In the genomic region with DNA sequence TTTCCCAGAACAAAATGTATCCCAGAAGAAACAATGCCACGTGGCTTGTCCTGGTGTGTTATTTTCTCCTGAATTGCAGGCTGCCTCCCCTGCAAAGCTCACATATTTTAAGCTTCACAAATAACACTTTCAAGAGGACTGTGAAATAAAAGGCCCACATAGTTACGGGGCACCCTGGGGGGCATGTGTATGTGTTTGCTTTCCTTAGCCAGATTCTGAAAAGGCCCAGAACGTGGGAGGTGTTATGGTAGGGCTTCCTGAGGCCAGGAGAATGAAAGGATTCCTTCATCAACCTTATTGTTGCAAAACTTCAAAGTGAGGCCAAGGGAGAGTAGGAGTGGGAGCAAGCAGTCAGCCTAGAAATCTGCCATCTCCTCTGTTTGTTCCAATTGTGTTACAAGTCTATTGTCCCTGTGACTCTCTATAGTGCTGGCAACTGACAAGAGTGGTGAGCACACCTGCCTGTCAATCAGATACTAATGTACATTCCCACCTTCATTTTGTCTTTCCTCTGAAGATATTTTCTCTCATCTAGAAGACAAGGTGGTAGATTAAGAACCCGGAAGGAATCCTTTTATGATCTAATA, we compare ENCODE assay signal across 14 mouse cellular contexts.
DNase-seq lines count a peak whose midpoint lies in the region; ATAC-seq and TF ChIP-seq lines count a peak whose summit lies in the region.
"Had no signal": no experiment of that assay in that cellular context is flagged by ENCODE, and none has a peak within 500 bp of the region (broad histone marks: within the 10 kb centered on the region; RNA-seq: fewer than 3 reads in every experiment).

No protein-coding gene starts in this region.

- WGBS in neural tube, embryonic 11.5 days, result 35% methylated on average over 4 of the region's 4 CpGs
- WGBS in forebrain, postnatal 0 days, result 27% methylated on average over 4 of the region's 4 CpGs
- 59% methylated on average over 4 of the region's 4 CpGs for WGBS in cerebellum, adult 2 months

- intact Hi-C loops in left cerebral cortex, adult 2 months (cut with DNase I), result no loop called here

- DNase-seq in neural tube, embryonic 11.5 days (ENCODE audit: low spot score), result peak; percentile 32
- DNase-seq in neural tube, embryonic 10.5 days (ENCODE audit: extremely low spot score, low spot score), result no peak
- DNase-seq in forebrain, postnatal 0 days, result no peak
- peak; percentile 11 to 18 for DNase-seq in left cerebral cortex, adult 2 months (ENCODE audit: extremely low spot score in 1 of 2, low spot score in 2 of 2)
- peak; percentile 43 for DNase-seq in testis, postnatal 10 days (ENCODE audit: low spot score)
- no peak for DNase-seq in cerebellum, adult 2 months
- no peak for DNase-seq in urinary bladder, postnatal 10 days (ENCODE audit: low spot score)
- DNase-seq: gastrocnemius, postnatal 36 days; kidney, adult 11 months; lung, embryonic 14.5 days; retina, postnatal 1 day had no signal

- no peaks in the 10 kb centered on the region for H3K36me3 ChIP-seq in neural tube, embryonic 11.5 days (ENCODE audit: control insufficient read depth, insufficient read depth, low read length)
- no peaks in the 10 kb centered on the region for H3K36me3 ChIP-seq in forebrain, postnatal 0 days (ENCODE audit: insufficient read depth)
- H3K36me3 ChIP-seq: embryonic facial prominence, embryonic 12.5 days; limb, embryonic 12.5 days had no signal

- H3K9me3 ChIP-seq in neural tube, embryonic 11.5 days (ENCODE audit: control insufficient read depth, low read length), result no peaks in the 10 kb centered on the region
- no peaks in the 10 kb centered on the region for H3K9me3 ChIP-seq in forebrain, postnatal 0 days (ENCODE audit: low read length)
- H3K9me3 ChIP-seq: embryonic facial prominence, embryonic 12.5 days; limb, embryonic 12.5 days had no signal

- no peak overlapping the region for H3K9ac ChIP-seq in neural tube, embryonic 11.5 days (ENCODE audit: low read length)
- no peak overlapping the region for H3K9ac ChIP-seq in forebrain, postnatal 0 days
- H3K9ac ChIP-seq: embryonic facial prominence, embryonic 12.5 days; limb, embryonic 12.5 days; lung, embryonic 14.5 days had no signal

- no peak overlapping the region for H3K27ac ChIP-seq in neural tube, embryonic 11.5 days (ENCODE audit: low read depth, low read length)
- no peak overlapping the region for H3K27ac ChIP-seq in forebrain, postnatal 0 days (ENCODE audit: low read depth, low read length)
- no peak overlapping the region for H3K27ac ChIP-seq in left cerebral cortex, adult 2 months
- H3K27ac ChIP-seq in cerebellum, adult 2 months (ENCODE audit: insufficient read depth, low read length), result no peak overlapping the region
- H3K27ac ChIP-seq: embryonic facial prominence, embryonic 12.5 days; limb, embryonic 12.5 days; stomach, postnatal 0 days had no signal

- no peaks in the 10 kb centered on the region for H3K27me3 ChIP-seq in neural tube, embryonic 11.5 days (ENCODE audit: control insufficient read depth, insufficient read depth, low read length)
- H3K27me3 ChIP-seq in forebrain, postnatal 0 days (ENCODE audit: insufficient read depth, low read length), result no peaks in the 10 kb centered on the region
- no peaks in the 10 kb centered on the region for H3K27me3 ChIP-seq in cerebellum, adult 2 months (ENCODE audit: control insufficient read depth, insufficient read depth, low read length)
- H3K27me3 ChIP-seq: embryonic facial prominence, embryonic 12.5 days; limb, embryonic 12.5 days had no signal

- H3K4me2 ChIP-seq in neural tube, embryonic 11.5 days (ENCODE audit: low read depth), result no peak overlapping the region
- H3K4me2 ChIP-seq in forebrain, postnatal 0 days (ENCODE audit: low read depth), result no peak overlapping the region
- H3K4me2 ChIP-seq: embryonic facial prominence, embryonic 12.5 days; limb, embryonic 12.5 days; lung, embryonic 14.5 days had no signal

- no peak for ATAC-seq in neural tube, embryonic 11.5 days (ENCODE audit: insufficient read depth, low FRiP score, low TSS enrichment)
- peak; percentile 38 for ATAC-seq in forebrain, postnatal 0 days

- peaks cover 4% of the 10 kb centered on the region; the same call in 1 of the 2 replicates for H3K4me1 ChIP-seq in neural tube, embryonic 11.5 days (ENCODE audit: control insufficient read depth, insufficient read depth, low read length)
- no peaks in the 10 kb centered on the region for H3K4me1 ChIP-seq in forebrain, postnatal 0 days (ENCODE audit: insufficient read depth)
- H3K4me1 ChIP-seq in cerebellum, adult 2 months (ENCODE audit: control insufficient read depth, insufficient read depth, low read length), result no peaks in the 10 kb centered on the region
- H3K4me1 ChIP-seq: embryonic facial prominence, embryonic 12.5 days; limb, embryonic 12.5 days had no signal

- TF ChIP-seq CTCF in forebrain, postnatal 0 days (IDR thresholded peaks at IDR 0.05; ENCODE audit: low read depth), result no peak
- TF ChIP-seq CTCF in left cerebral cortex, adult 2 months (IDR thresholded peaks at IDR 0.05), result no peak
- no peak for TF ChIP-seq CTCF in cerebellum, adult 2 months (IDR thresholded peaks at IDR 0.05; ENCODE audit: borderline replicate concordance, insufficient read depth, low read depth, low read length)

- no peak overlapping the region for H3K4me3 ChIP-seq in neural tube, embryonic 11.5 days (ENCODE audit: low read depth, low read length)
- H3K4me3 ChIP-seq in forebrain, postnatal 0 days (ENCODE audit: low read depth, low read length), result no peak overlapping the region
- no peak overlapping the region for H3K4me3 ChIP-seq in left cerebral cortex, adult 2 months
- no peak overlapping the region for H3K4me3 ChIP-seq in cerebellum, adult 2 months (replicated peaks; ENCODE audit: insufficient read depth, low read depth, low read length)
- H3K4me3 ChIP-seq: embryonic facial prominence, embryonic 12.5 days; limb, embryonic 12.5 days had no signal

- no peak for TF ChIP-seq POLR2A in cerebellum, adult 2 months (IDR thresholded peaks at IDR 0.05; ENCODE audit: borderline replicate concordance, insufficient read depth, low read length)

Comparison
In these comparisons a context has a peak if more than half of its experiments do, and no peak if none do; other contexts are left out.
1. DNase-seq: peak in neural tube, embryonic 11.5 days (single experiment), left cerebral cortex, adult 2 months (2 of 2) and testis, postnatal 10 days (single experiment); none in neural tube, embryonic 10.5 days (single experiment), forebrain, postnatal 0 days (single experiment), cerebellum, adult 2 months (0 of 2) and urinary bladder, postnatal 10 days (single experiment).